Mouse (Mus musculus) ovary, adult 10 weeks (tissue): Measurements from ENCODE around the gene Phf3. TPM values are rescaled to one million over a fixed set of nuclear protein-coding genes. Genes with fewer than 3 reads are reported as not detected.

ENCODE experiments used
- polyA plus RNA-seq: library from polyadenylated mRNA; stranded (reverse); fragments of 350-450 nt; fragmentation: Illumina TruSeq; extraction: RNeasy Lipid Tissue Mini Kit (QIAGEN cat#74804); gene quantifications from one replicate; pipeline ENCODE4 v1.2.3, GENCODE M21; 2014

The Phf3 gene
- 143 TPM for polyA plus RNA-seq

DNA sequence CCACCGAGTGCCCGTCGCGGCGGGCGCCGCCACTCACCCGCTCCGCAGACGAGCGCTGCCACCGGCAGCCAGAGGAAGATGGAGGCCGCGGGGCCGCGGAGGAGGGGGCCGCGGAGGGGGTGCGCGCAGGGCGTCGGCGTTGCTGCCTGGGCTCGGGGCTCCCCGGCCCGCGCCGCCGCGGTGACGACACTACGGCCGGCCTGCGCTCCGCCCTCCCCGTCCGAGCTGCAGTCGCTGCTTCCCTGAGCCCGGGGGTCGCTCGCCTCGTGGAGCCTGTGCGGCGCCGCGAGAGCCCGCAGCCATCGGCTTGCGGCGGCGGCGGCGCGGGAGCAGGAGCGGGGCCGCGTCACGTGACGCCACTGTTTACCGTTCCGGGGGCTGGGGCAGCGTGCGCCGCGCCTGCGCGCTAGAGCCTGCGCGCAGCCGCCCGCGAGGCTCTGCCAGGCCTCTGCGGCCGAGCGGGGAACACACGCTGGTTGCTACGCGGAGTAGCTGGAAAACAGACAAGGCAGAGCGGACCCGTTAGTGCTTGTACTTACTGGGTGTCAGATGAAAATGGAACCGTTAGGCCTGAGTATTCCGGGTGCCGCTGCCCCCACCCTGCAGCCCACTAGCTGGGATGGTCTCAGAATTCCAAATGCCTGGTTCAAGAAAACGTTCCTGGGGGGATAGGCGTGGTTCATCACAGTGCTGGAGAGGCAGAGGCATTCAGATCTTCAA is at the start of gene Phf3:
Gene Phf3, minus strand, starts transcription at position 381 of the 720 bp plus-strand sequence.

Other genes starting within 250 kb of the Phf3 start
- not detected for gene AC153137.1, start 104.0 kb upstream of the Phf3 start, polyA plus RNA-seq